Mouse (Mus musculus) limb, embryonic 11.5 days (tissue): ENCODE results near the gene Prss33. TPM values are rescaled to one million over a fixed set of nuclear protein-coding genes. Genes with fewer than 3 reads are reported as not detected.
A peak's percentile ranks its signal among the peaks of the same experiment; 100 is the strongest.

ENCODE experiments used
- ATAC-seq: fragments of 200-750 bp; cut with Nextera tagmentation; 2 replicates; pipeline ENCODE4 v1.8.0; 2017; ENCODE audit warnings: low read depth; ENCODE audit not compliant: insufficient number of reproducible peaks, low FRiP score, low TSS enrichment
- DNase-seq: peaks from one replicate; pipeline ENCODE4 v3.0.0-alpha.2; 2015; ENCODE audit warnings: low spot score
- H3K27ac ChIP-seq: fragments of 300-500 bp; sonication (generic); replicated peaks from 2 replicates; pipeline ENCODE4 v1.5.1; 2014; ENCODE audit warnings: low read depth, mild to moderate bottlenecking, low read length
- H3K27me3 ChIP-seq: fragments of 300-500 bp; sonication (generic); 2 replicates; pipeline ENCODE4 v1.6.1; 2014; ENCODE audit warnings: mild to moderate bottlenecking, low read length, mixed read lengths; ENCODE audit not compliant: control insufficient read depth, insufficient read depth
- H3K36me3 ChIP-seq: fragments of 300-500 bp; sonication (generic); 2 replicates; pipeline ENCODE4 v1.6.1; 2014; ENCODE audit warnings: mild to moderate bottlenecking, low read length, moderate library complexity, mixed read lengths; ENCODE audit not compliant: control insufficient read depth, insufficient read depth
- H3K4me1 ChIP-seq: fragments of 300-500 bp; sonication (generic); 2 replicates; pipeline ENCODE4 v1.6.1; 2014; ENCODE audit warnings: low read length, mixed read lengths; ENCODE audit not compliant: control insufficient read depth, insufficient read depth
- H3K4me2 ChIP-seq: fragments of 300-500 bp; sonication (generic); 2 replicates; pipeline ENCODE4 v1.6.1; 2014; ENCODE audit warnings: low read depth, mild to moderate bottlenecking, moderate library complexity; ENCODE audit not compliant: severe bottlenecking
- H3K4me3 ChIP-seq: fragments of 300-500 bp; sonication (generic); 2 replicates; pipeline ENCODE4 v1.5.1; 2014; ENCODE audit warnings: low read depth, low read length
- H3K9ac ChIP-seq: fragments of 300-500 bp; sonication (generic); 2 replicates; pipeline ENCODE4 v1.6.1; 2014; ENCODE audit warnings: mild to moderate bottlenecking, low read length
- H3K9me3 ChIP-seq: fragments of 300-500 bp; sonication (generic); 2 replicates; pipeline ENCODE4 v1.6.1; 2016; ENCODE audit warnings: low read length; ENCODE audit not compliant: control insufficient read depth
- WGBS: fragments of 180-500 bp; shearing (Covaris S2); extraction: QIAGEN DNeasy Blood & Tissue Kit; methylation state at CpG from one replicate; pipeline ENCODE4 v1.1.7; 2014; 5-methylcytosine and 5-hydroxymethylcytosine counted together
- polyA plus RNA-seq: library from polyadenylated mRNA; unstranded; fragments of >200 nt; fragmentation: Nextera tagmentation; extraction: Ambion mirVana; gene quantifications from 2 replicates; pipeline ENCODE4 v1.2.1, GENCODE M21; 2014

Gene Prss33
- polyA plus RNA-seq, 1 experiment from 2014 or later, result not detected

- under 1% methylated on average over 60 of the region's 60 CpGs for WGBS
- peak overlapping the region; percentile 93 for H3K27ac ChIP-seq
Observed at GRCm38 (mm10) chr17:23802746-23803365, 33.0 kb downstream of the Prss33 start.

GRCm38 (mm10) chr17:23801627-23802026, 34.2 kb downstream of the Prss33 start:
- H3K27ac ChIP-seq, result no peak overlapping the region
- peaks cover 9% of the 10 kb centered on the region for H3K4me1 ChIP-seq
- ATAC-seq (no peak), DNase-seq (no peak)
- H3K9me3 ChIP-seq, result no peaks in the 10 kb centered on the region
- no peaks in the 10 kb centered on the region for H3K27me3 ChIP-seq
- no peak overlapping the region for H3K4me2 ChIP-seq
- no peak overlapping the region for H3K9ac ChIP-seq
- no peak overlapping the region for H3K4me3 ChIP-seq
- 93% methylated on average over 10 of the region's 10 CpGs for WGBS
- no peaks in the 10 kb centered on the region for H3K36me3 ChIP-seq

More at GRCm38 (mm10) chr17:23802746-23803365, 33.0 kb downstream of the Prss33 start:
- peak; percentile 96 for DNase-seq
- peaks cover 14% of the 10 kb centered on the region for H3K4me1 ChIP-seq
- no peaks in the 10 kb centered on the region for H3K9me3 ChIP-seq
- H3K4me3 ChIP-seq, result peak overlapping the region; percentile 99
- H3K36me3 ChIP-seq, result peaks cover 2% of the 10 kb centered on the region; the same call in 1 of the 2 replicates
- peak overlapping the region; percentile 60 for H3K4me2 ChIP-seq
- no peaks in the 10 kb centered on the region for H3K27me3 ChIP-seq
- H3K9ac ChIP-seq, result peak overlapping the region; percentile 96
- ATAC-seq, result peak; percentile 94

- Histone ChIP-seq H3K27me3 (no peaks in the 10 kb centered on the region), H3K4me2 (no peak overlapping the region), H3K27ac (no peak overlapping the region), H3K9me3 (no peaks in the 10 kb centered on the region), H3K9ac (no peak overlapping the region), H3K4me1 (no peaks in the 10 kb centered on the region), H3K36me3 (no peaks in the 10 kb centered on the region), H3K4me3 (no peak overlapping the region)
- DNase-seq (no peak), ATAC-seq (no peak)
- 14% methylated on average over 7 of the region's 7 CpGs for whole genome bisulfite sequencing
Observed at GRCm38 (mm10) chr17:23797316-23797715, 38.5 kb downstream of the Prss33 start.

- Histone ChIP-seq H3K4me1 (0 out of 2 replicates have a peak, but pooled peaks cover 5% of the 10 kb centered on the region), H3K27ac (no peak overlapping the region), H3K27me3 (no peaks in the 10 kb centered on the region), H3K9ac (no peak overlapping the region), H3K9me3 (no peaks in the 10 kb centered on the region), H3K4me3 (no peak overlapping the region), H3K4me2 (no peak overlapping the region), H3K36me3 (no peaks in the 10 kb centered on the region)
- DNase-seq, result no peak
- 95% methylated on average over 8 of the region's 8 CpGs for WGBS
- ATAC-seq, result no peak
Observed at GRCm38 (mm10) chr17:23795323-23795722, 40.5 kb downstream of the Prss33 start.

GRCm38 (mm10) chr17:23791079-23791357, 44.8 kb downstream of the Prss33 start:
- Histone ChIP-seq H3K4me2 (peak overlapping the region; percentile 65), H3K4me1 (0 out of 2 replicates have a peak, but pooled peaks cover 5% of the 10 kb centered on the region), H3K9me3 (no peaks in the 10 kb centered on the region), H3K36me3 (no peaks in the 10 kb centered on the region), H3K9ac (peak overlapping the region; percentile 86), H3K27ac (peak overlapping the region; percentile 95), H3K4me3 (peak overlapping the region; percentile 37), H3K27me3 (no peaks in the 10 kb centered on the region)
- ATAC-seq (no peak; the same call in 1 of the 2 replicates), DNase-seq (no peak)
- 50% methylated on average over 2 of the region's 2 CpGs for WGBS

- H3K4me3 ChIP-seq, result peak within 1 kb of the TSS; percentile 37
- H3K27ac ChIP-seq, result peak within 1 kb of the TSS; percentile 95
- 0 out of 2 replicates have a peak, but pooled peaks cover 5% of the 10 kb centered on the region for H3K4me1 ChIP-seq
- ATAC-seq, result peak; percentile 56
- no peaks in the 10 kb centered on the region for H3K36me3 ChIP-seq
- WGBS, result 1% methylated on average over 29 of the region's 29 CpGs
- peak within 1 kb of the TSS; percentile 65 for H3K4me2 ChIP-seq
- no peaks in the 10 kb centered on the region for H3K27me3 ChIP-seq
- no peaks in the 10 kb centered on the region for H3K9me3 ChIP-seq
- H3K9ac ChIP-seq, result peak within 1 kb of the TSS; percentile 86
- DNase-seq, result peak; percentile 87
Observed at GRCm38 (mm10) chr17:23790269-23791078, 45.4 kb downstream of the Prss33 start, which contains the start of gene Srrm2. TSS of gene Srrm2 (plus strand) at chr17:23790532.

GRCm38 (mm10) chr17:23789749-23790268, 46.0 kb downstream of the Prss33 start:
- H3K9ac ChIP-seq, result peak overlapping the region; percentile 86
- H3K4me2 ChIP-seq, result peak overlapping the region; percentile 65
- H3K36me3 ChIP-seq, result no peaks in the 10 kb centered on the region
- no peaks in the 10 kb centered on the region for H3K9me3 ChIP-seq
- H3K27me3 ChIP-seq, result no peaks in the 10 kb centered on the region
- peak overlapping the region; percentile 37 for H3K4me3 ChIP-seq
- ATAC-seq (no peak), DNase-seq (peak; percentile 32)
- 16% methylated on average over 8 of the region's 8 CpGs for WGBS
- H3K4me1 ChIP-seq, result 0 out of 2 replicates have a peak, but pooled peaks cover 5% of the 10 kb centered on the region
- H3K27ac ChIP-seq, result peak overlapping the region; percentile 95

- no peak for ATAC-seq
- no peak overlapping the region for H3K9ac ChIP-seq
- no peaks in the 10 kb centered on the region for H3K36me3 ChIP-seq
- no peaks in the 10 kb centered on the region for H3K9me3 ChIP-seq
- no peaks in the 10 kb centered on the region for H3K27me3 ChIP-seq
- WGBS, result 90% methylated on average over 4 of the region's 4 CpGs
- H3K4me1 ChIP-seq, result 0 out of 2 replicates have a peak, but pooled peaks cover 5% of the 10 kb centered on the region
- no peak overlapping the region for H3K4me3 ChIP-seq
- H3K27ac ChIP-seq, result no peak overlapping the region
- no peak overlapping the region for H3K4me2 ChIP-seq
- no peak for DNase-seq
Observed at GRCm38 (mm10) chr17:23788973-23789372, 46.9 kb downstream of the Prss33 start.
